Mouse (Mus musculus): ENCODE results near the gene Araf. TPM values are rescaled to one million over a fixed set of nuclear protein-coding genes. Genes with fewer than 3 reads are reported as not detected.

The Araf gene
- polyA plus RNA-seq (2014; fragmentation: Illumina TruSeq; extraction: RNeasy Lipid Tissue Mini Kit (QIAGEN cat#74804); ENCODE audit: low replicate concordance), result 62.5 TPM

GRCm38 (mm10) chrX:20797681-20798080, at the start of gene Araf:
Araf (plus strand) TSS chrX:20797814.

GRCm38 (mm10) chrX:20869962-20870513, 72.4 kb downstream of the Araf start, which contains the start of gene Timp1:
Timp1 (plus strand) TSS chrX:20870166.

Other genes with a start within 250 kb of the Araf start
- gene Rgn, start 248.0 kb upstream of the Araf start, polyA plus RNA-seq (2014; fragmentation: Illumina TruSeq; extraction: RNeasy Lipid Tissue Mini Kit (QIAGEN cat#74804); ENCODE audit: low replicate concordance), result 29.1 TPM
- gene Rbm10, start 180.3 kb upstream of the Araf start, polyA plus RNA-seq (2014; fragmentation: Illumina TruSeq; extraction: RNeasy Lipid Tissue Mini Kit (QIAGEN cat#74804); ENCODE audit: low replicate concordance), result 3.8 TPM
- 15.7 TPM for gene Ndufb11, start 180.2 kb upstream of the Araf start, polyA plus RNA-seq (2014; fragmentation: Illumina TruSeq; extraction: RNeasy Lipid Tissue Mini Kit (QIAGEN cat#74804); ENCODE audit: low replicate concordance)
- gene Uba1, start 139.5 kb upstream of the Araf start, polyA plus RNA-seq (2014; fragmentation: Illumina TruSeq; extraction: RNeasy Lipid Tissue Mini Kit (QIAGEN cat#74804); ENCODE audit: low replicate concordance), result 71.9 TPM
- gene Cdk16, start 109.9 kb upstream of the Araf start, polyA plus RNA-seq (2014; fragmentation: Illumina TruSeq; extraction: RNeasy Lipid Tissue Mini Kit (QIAGEN cat#74804); ENCODE audit: low replicate concordance), result 16.9 TPM
- 1.6 TPM for gene Usp11, start 93.9 kb upstream of the Araf start, polyA plus RNA-seq (2014; fragmentation: Illumina TruSeq; extraction: RNeasy Lipid Tissue Mini Kit (QIAGEN cat#74804); ENCODE audit: low replicate concordance)
- not detected for gene Timp1, start 72.4 kb downstream of the Araf start, polyA plus RNA-seq (2014; fragmentation: Illumina TruSeq; extraction: RNeasy Lipid Tissue Mini Kit (QIAGEN cat#74804); ENCODE audit: low replicate concordance)
- 1.5 TPM for gene Syn1, start 123.2 kb downstream of the Araf start, polyA plus RNA-seq (2014; fragmentation: Illumina TruSeq; extraction: RNeasy Lipid Tissue Mini Kit (QIAGEN cat#74804); ENCODE audit: low replicate concordance)
- gene Cfp, start 133.7 kb downstream of the Araf start, polyA plus RNA-seq (2014; fragmentation: Illumina TruSeq; extraction: RNeasy Lipid Tissue Mini Kit (QIAGEN cat#74804); ENCODE audit: low replicate concordance), result 2.5 TPM
- gene Elk1, start 152.8 kb downstream of the Araf start, polyA plus RNA-seq (2014; fragmentation: Illumina TruSeq; extraction: RNeasy Lipid Tissue Mini Kit (QIAGEN cat#74804); ENCODE audit: low replicate concordance), result 2.8 TPM
- 17.9 TPM for gene Uxt, start 164.2 kb downstream of the Araf start, polyA plus RNA-seq (2014; fragmentation: Illumina TruSeq; extraction: RNeasy Lipid Tissue Mini Kit (QIAGEN cat#74804); ENCODE audit: low replicate concordance)